Mouse (Mus musculus): Measurements from ENCODE around the gene Srgap2. TPM values are rescaled to one million over a fixed set of nuclear protein-coding genes. Genes with fewer than 3 reads are reported as not detected.

The Srgap2 gene
- polyA plus RNA-seq, 1 experiment from 2014 or later: 17.1 TPM

GRCm38 (mm10) chr1:131280280-131280679, 246.9 kb downstream of the Srgap2 start:
- WGBS: 53% methylated on average over 3 of the region's 3 CpGs
- Histone ChIP-seq H3K27ac (no peak overlapping the region), H3K9ac (replicated peaks) (no peak overlapping the region), H3K9me3 (no peaks in the 10 kb centered on the region), H3K4me3 (replicated peaks) (no peak overlapping the region), H3K4me2 (no peak overlapping the region), H3K36me3 (no peaks in the 10 kb centered on the region), H3K4me1 (replicated peaks) (peaks cover 14% of the 10 kb centered on the region), H3K27me3 (no peaks in the 10 kb centered on the region)
- ATAC-seq (ENCODE audit: insufficient number of reproducible peaks, insufficient read depth, low FRiP score, low TSS enrichment, low read depth): no peak

- H3K4me2 ChIP-seq: peak within 1 kb of the TSS; percentile 56
- H3K4me1 ChIP-seq (replicated peaks): peaks cover 20% of the 10 kb centered on the region
- H3K9ac ChIP-seq (replicated peaks): peak within 1 kb of the TSS; percentile 38; the same call in 1 of the 2 replicates
- H3K9me3 ChIP-seq: no peaks in the 10 kb centered on the region
- H3K36me3 ChIP-seq: no peaks in the 10 kb centered on the region
- no peak for ATAC-seq (ENCODE audit: insufficient number of reproducible peaks, insufficient read depth, low FRiP score, low TSS enrichment, low read depth)
- 0 out of 2 replicates have a peak within 1 kb of the TSS, but pooled peaks have one; percentile 4 for H3K27ac ChIP-seq
- peak within 1 kb of the TSS; percentile 37 for H3K4me3 ChIP-seq (replicated peaks)
- 37% methylated on average over 4 of the region's 4 CpGs for WGBS
- H3K27me3 ChIP-seq: no peaks in the 10 kb centered on the region
Measured at GRCm38 (mm10) chr1:131279456-131279776, 247.7 kb downstream of the Srgap2 start, which contains the start of gene Ikbke. TSS of gene Ikbke (minus strand) at chr1:131279606.

- WGBS: 33% methylated on average over 8 of the region's 8 CpGs
- Histone ChIP-seq H3K4me2 (peak overlapping the region; percentile 56), H3K9ac (replicated peaks) (peak overlapping the region; percentile 38; the same call in 1 of the 2 replicates), H3K4me1 (replicated peaks) (peaks cover 20% of the 10 kb centered on the region), H3K4me3 (replicated peaks) (peak overlapping the region; percentile 37), H3K9me3 (no peaks in the 10 kb centered on the region), H3K36me3 (no peaks in the 10 kb centered on the region), H3K27ac (0 out of 2 replicates have a peak overlapping the region, but pooled peaks have one; percentile 4), H3K27me3 (no peaks in the 10 kb centered on the region)
- ATAC-seq (ENCODE audit: insufficient number of reproducible peaks, insufficient read depth, low FRiP score, low TSS enrichment, low read depth): no peak
Measured at GRCm38 (mm10) chr1:131278606-131279455, 248.3 kb downstream of the Srgap2 start.

GRCm38 (mm10) chr1:131276831-131277230, 250.3 kb downstream of the Srgap2 start:
- peaks cover 20% of the 10 kb centered on the region for H3K4me1 ChIP-seq (replicated peaks)

GRCm38 (mm10) chr1:131275577-131275976, 251.6 kb downstream of the Srgap2 start:
- Histone ChIP-seq H3K27ac (no peak overlapping the region), H3K27me3 (no peaks in the 10 kb centered on the region), H3K36me3 (no peaks in the 10 kb centered on the region), H3K9ac (replicated peaks) (no peak overlapping the region), H3K9me3 (no peaks in the 10 kb centered on the region), H3K4me3 (replicated peaks) (no peak overlapping the region), H3K4me1 (replicated peaks) (peaks cover 20% of the 10 kb centered on the region), H3K4me2 (no peak overlapping the region)
- 80% methylated on average over 14 of the region's 14 CpGs for WGBS
- ATAC-seq (ENCODE audit: insufficient number of reproducible peaks, insufficient read depth, low FRiP score, low TSS enrichment, low read depth): no peak

More at GRCm38 (mm10) chr1:131276831-131277230, 250.3 kb downstream of the Srgap2 start:
- no peak overlapping the region for H3K9ac ChIP-seq (replicated peaks)
- H3K4me3 ChIP-seq (replicated peaks): no peak overlapping the region
- ATAC-seq (ENCODE audit: insufficient number of reproducible peaks, insufficient read depth, low FRiP score, low TSS enrichment, low read depth): no peak
- no peak overlapping the region for H3K27ac ChIP-seq
- no peaks in the 10 kb centered on the region for H3K36me3 ChIP-seq
- H3K4me2 ChIP-seq: no peak overlapping the region
- no peaks in the 10 kb centered on the region for H3K9me3 ChIP-seq
- no peaks in the 10 kb centered on the region for H3K27me3 ChIP-seq

GRCm38 (mm10) chr1:131274725-131275539, 252.2 kb downstream of the Srgap2 start:
- Histone ChIP-seq H3K4me3 (replicated peaks) (no peak overlapping the region), H3K9ac (replicated peaks) (no peak overlapping the region), H3K9me3 (no peaks in the 10 kb centered on the region), H3K27me3 (no peaks in the 10 kb centered on the region), H3K36me3 (no peaks in the 10 kb centered on the region), H3K4me2 (no peak overlapping the region; the same call in 1 of the 2 replicates), H3K4me1 (replicated peaks) (peaks cover 22% of the 10 kb centered on the region), H3K27ac (no peak overlapping the region)
- WGBS: 36% methylated on average over 22 of the region's 22 CpGs
- ATAC-seq (ENCODE audit: insufficient number of reproducible peaks, insufficient read depth, low FRiP score, low TSS enrichment, low read depth): no peak

- H3K4me2 ChIP-seq: peak overlapping the region; percentile 27
- WGBS: 29% methylated on average over 22 of the region's 22 CpGs
- no peaks in the 10 kb centered on the region for H3K27me3 ChIP-seq
- no peaks in the 10 kb centered on the region for H3K9me3 ChIP-seq
- ATAC-seq (ENCODE audit: insufficient number of reproducible peaks, insufficient read depth, low FRiP score, low TSS enrichment, low read depth): peak; percentile 60
- H3K27ac ChIP-seq: no peak overlapping the region
- H3K9ac ChIP-seq (replicated peaks): no peak overlapping the region
- H3K4me1 ChIP-seq (replicated peaks): peaks cover 9% of the 10 kb centered on the region
- no peaks in the 10 kb centered on the region for H3K36me3 ChIP-seq
- no peak overlapping the region for H3K4me3 ChIP-seq (replicated peaks)
Measured at GRCm38 (mm10) chr1:131269797-131270578, 257.2 kb downstream of the Srgap2 start.

GRCm38 (mm10) chr1:131268776-131269175, 258.4 kb downstream of the Srgap2 start:
- ATAC-seq (ENCODE audit: insufficient number of reproducible peaks, insufficient read depth, low FRiP score, low TSS enrichment, low read depth): no peak
- Histone ChIP-seq H3K27ac (no peak overlapping the region), H3K4me2 (no peak overlapping the region), H3K27me3 (no peaks in the 10 kb centered on the region), H3K9ac (replicated peaks) (no peak overlapping the region), H3K4me3 (replicated peaks) (no peak overlapping the region), H3K9me3 (no peaks in the 10 kb centered on the region), H3K4me1 (replicated peaks) (peaks cover 4% of the 10 kb centered on the region), H3K36me3 (no peaks in the 10 kb centered on the region)
- WGBS: 82% methylated on average over 10 of the region's 10 CpGs

- Histone ChIP-seq H3K27me3 (peaks cover 6% of the 10 kb centered on the region; the same call in 1 of the 2 replicates), H3K4me2 (no peak overlapping the region), H3K4me3 (replicated peaks) (no peak overlapping the region), H3K9me3 (no peaks in the 10 kb centered on the region), H3K4me1 (replicated peaks) (peaks cover 6% of the 10 kb centered on the region; the same call in 1 of the 2 replicates), H3K9ac (replicated peaks) (no peak overlapping the region), H3K27ac (no peak overlapping the region), H3K36me3 (no peaks in the 10 kb centered on the region)
- WGBS: 74% methylated on average over 12 of the region's 12 CpGs
- no peak for ATAC-seq (ENCODE audit: insufficient number of reproducible peaks, insufficient read depth, low FRiP score, low TSS enrichment, low read depth)
Measured at GRCm38 (mm10) chr1:131263905-131264304, 263.2 kb downstream of the Srgap2 start.

GRCm38 (mm10) chr1:131260309-131260656, 266.9 kb downstream of the Srgap2 start:
- ATAC-seq (ENCODE audit: insufficient number of reproducible peaks, insufficient read depth, low FRiP score, low TSS enrichment, low read depth): no peak
- Histone ChIP-seq H3K9ac (replicated peaks) (no peak overlapping the region), H3K36me3 (no peaks in the 10 kb centered on the region), H3K27me3 (peaks cover 6% of the 10 kb centered on the region; the same call in 1 of the 2 replicates), H3K9me3 (no peaks in the 10 kb centered on the region), H3K27ac (no peak overlapping the region), H3K4me3 (replicated peaks) (no peak overlapping the region), H3K4me2 (no peak overlapping the region), H3K4me1 (replicated peaks) (peaks cover 6% of the 10 kb centered on the region; the same call in 1 of the 2 replicates)
- WGBS: 27% methylated on average over 10 of the region's 10 CpGs

Data from limb, embryonic 12.5 days (tissue).